ENCODE assay signal across 10 mouse cellular contexts in the genomic region with DNA sequence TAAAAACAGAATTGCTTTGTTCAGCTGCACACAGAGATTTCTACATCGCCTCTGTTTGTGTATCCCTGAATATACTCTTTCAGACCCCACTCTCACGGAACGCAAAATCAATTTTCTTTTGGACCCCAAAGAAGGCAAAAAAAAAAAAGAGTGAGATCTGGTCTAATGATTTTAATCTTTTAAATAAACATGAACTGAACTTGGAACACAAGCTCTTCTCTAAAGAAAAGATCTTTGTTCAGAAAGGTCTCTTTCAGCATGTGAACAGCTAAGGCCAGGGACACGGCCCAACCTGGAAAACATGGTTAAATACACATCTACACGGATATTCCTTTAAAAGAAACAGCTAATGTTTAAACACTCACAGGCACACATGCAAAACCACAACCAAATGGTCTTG. TPM values are rescaled to one million over a fixed set of nuclear protein-coding genes. Genes with fewer than 3 reads are reported as not detected.
A peak's percentile ranks its signal among the peaks of the same experiment; 100 is the strongest.
DNase-seq lines count a peak whose midpoint lies in the region; ATAC-seq and TF ChIP-seq lines count a peak whose summit lies in the region.
"Had no signal": no experiment of that assay in that cellular context is flagged by ENCODE, and none has a peak within 500 bp of the region (broad histone marks: within the 10 kb centered on the region; RNA-seq: fewer than 3 reads in every experiment).

No protein-coding gene starts in this region.

- no peak overlapping the region for H3K4me3 ChIP-seq in layer of hippocampus, adult 2 months
- no peak overlapping the region for H3K4me3 ChIP-seq in forebrain, embryonic 13.5 days
- no peak overlapping the region for H3K4me3 ChIP-seq in hindbrain, postnatal 0 days (ENCODE audit: low read length)
- H3K4me3 ChIP-seq in neural tube, embryonic 15.5 days (replicated peaks): no peak overlapping the region
- H3K4me3 ChIP-seq in liver, embryonic 12.5 days: no peak overlapping the region

- H3K27ac ChIP-seq in layer of hippocampus, adult 2 months: peak overlapping the region; percentile 59
- H3K27ac ChIP-seq in forebrain, embryonic 13.5 days: peak overlapping the region; percentile 80
- peak overlapping the region; percentile 65 for H3K27ac ChIP-seq in hindbrain, postnatal 0 days
- peak overlapping the region; percentile 81 for H3K27ac ChIP-seq in neural tube, embryonic 15.5 days (replicated peaks)
- H3K27ac ChIP-seq in liver, embryonic 12.5 days: no peak overlapping the region

- no peaks in the 10 kb centered on the region for H3K27me3 ChIP-seq in forebrain, embryonic 13.5 days
- no peaks in the 10 kb centered on the region for H3K27me3 ChIP-seq in hindbrain, postnatal 0 days (ENCODE audit: insufficient read depth, low read length)
- no peaks in the 10 kb centered on the region for H3K27me3 ChIP-seq in neural tube, embryonic 15.5 days (replicated peaks)
- H3K27me3 ChIP-seq in liver, embryonic 12.5 days (replicated peaks): no peaks in the 10 kb centered on the region

- peaks cover 19% of the 10 kb centered on the region for H3K36me3 ChIP-seq in forebrain, embryonic 13.5 days (ENCODE audit: poor library complexity, severe bottlenecking)
- H3K36me3 ChIP-seq in hindbrain, postnatal 0 days (ENCODE audit: insufficient read depth, low read length): no peaks in the 10 kb centered on the region
- H3K36me3 ChIP-seq in neural tube, embryonic 15.5 days: no peaks in the 10 kb centered on the region
- no peaks in the 10 kb centered on the region for H3K36me3 ChIP-seq in liver, embryonic 12.5 days

- WGBS in forebrain, embryonic 13.5 days: 4% methylated on average over 5 of the region's 5 CpGs
- 30% methylated on average over 5 of the region's 5 CpGs for whole genome bisulfite sequencing in hindbrain, postnatal 0 days
- WGBS in neural tube, embryonic 15.5 days: 27% methylated on average over 5 of the region's 5 CpGs
- 64% methylated on average over 5 of the region's 5 CpGs for WGBS in liver, embryonic 12.5 days (ENCODE audit: insufficient replicate concordance)

- no peak for DNase-seq in layer of hippocampus, adult 2 months (ENCODE audit: low spot score in 2 of 2)
- no peak for DNase-seq in layer of hippocampus, postnatal 36 days
- no peak for DNase-seq in hindbrain, postnatal 0 days (ENCODE audit: low spot score)
- no peak for DNase-seq in thymus, postnatal 4 days
- DNase-seq: kidney, postnatal 25 days; right cerebral cortex, postnatal 25 days; thymus, adult 2 months had no signal

- ATAC-seq in forebrain, embryonic 13.5 days: 0 out of 2 replicates have a peak, but pooled peaks have one; percentile 9
- ATAC-seq in hindbrain, postnatal 0 days: no peak
- no peak for ATAC-seq in neural tube, embryonic 15.5 days (ENCODE audit: low FRiP score)
- no peak for ATAC-seq in liver, embryonic 12.5 days

- peaks cover 66% of the 10 kb centered on the region for H3K4me1 ChIP-seq in forebrain, embryonic 13.5 days
- peaks cover 18% of the 10 kb centered on the region for H3K4me1 ChIP-seq in hindbrain, postnatal 0 days (ENCODE audit: insufficient read depth, low read length)
- peaks cover 56% of the 10 kb centered on the region for H3K4me1 ChIP-seq in neural tube, embryonic 15.5 days
- no peaks in the 10 kb centered on the region for H3K4me1 ChIP-seq in liver, embryonic 12.5 days

- no peaks in the 10 kb centered on the region; the same call in 1 of the 2 replicates for H3K9me3 ChIP-seq in forebrain, embryonic 13.5 days (replicated peaks)
- H3K9me3 ChIP-seq in hindbrain, postnatal 0 days (ENCODE audit: low read length): no peaks in the 10 kb centered on the region
- H3K9me3 ChIP-seq in neural tube, embryonic 15.5 days (replicated peaks): no peaks in the 10 kb centered on the region
- peaks cover 5% of the 10 kb centered on the region for H3K9me3 ChIP-seq in liver, embryonic 12.5 days (replicated peaks)

- peak overlapping the region; percentile 40; the same call in 1 of the 2 replicates for H3K9ac ChIP-seq in forebrain, embryonic 13.5 days
- 0 out of 2 replicates have a peak overlapping the region, but pooled peaks have one; percentile 21 for H3K9ac ChIP-seq in hindbrain, postnatal 0 days (replicated peaks; ENCODE audit: low read length)
- H3K9ac ChIP-seq in neural tube, embryonic 15.5 days (replicated peaks): no peak overlapping the region
- H3K9ac ChIP-seq in liver, embryonic 12.5 days: no peak overlapping the region

- no peak for TF ChIP-seq CTCF in layer of hippocampus, adult 2 months (conservative IDR thresholded peaks at IDR 0.05)
- TF ChIP-seq CTCF in hindbrain, postnatal 0 days (IDR thresholded peaks at IDR 0.05; ENCODE audit: low read depth): no peak

- peak overlapping the region; percentile 32 for H3K4me2 ChIP-seq in forebrain, embryonic 13.5 days
- no peak overlapping the region for H3K4me2 ChIP-seq in hindbrain, postnatal 0 days (ENCODE audit: low read depth, low read length)
- H3K4me2 ChIP-seq in neural tube, embryonic 15.5 days: peak overlapping the region; percentile 2; the same call in 1 of the 2 replicates
- no peak overlapping the region for H3K4me2 ChIP-seq in liver, embryonic 12.5 days

RNA-seq across cellular contexts. Expression of a gene that starts 46.6 kb away (rescaled TPM):
- total RNA-seq in layer of hippocampus, adult 2 months (2021): 10 to 100 TPM; 12.3 to 14.0 TPM
- 10 to 100 TPM; 11.3 to 12.2 TPM for total RNA-seq in layer of hippocampus, postnatal 36 days (2021)
- 25.8 and 27.6 TPM in 2 replicates for polyA plus RNA-seq in forebrain, embryonic 13.5 days (2015; fragmentation: Nextera tagmentation; extraction: Ambion mirVana)
- total RNA-seq in hindbrain, postnatal 0 days (2014; rRNA removed): 31.4 and 33.1 TPM in 2 replicates
- polyA plus RNA-seq in hindbrain, postnatal 0 days (2015; fragmentation: Nextera tagmentation; extraction: Ambion mirVana): 21.2 and 22.2 TPM in 2 replicates
- 16.3 and 23.4 TPM in 2 replicates for polyA plus RNA-seq in neural tube, embryonic 15.5 days (2015; fragmentation: Nextera tagmentation; extraction: Ambion mirVana)
- 0.54 and 0.76 TPM in 2 replicates for polyA plus RNA-seq in liver, embryonic 12.5 days (2016; fragmentation: Nextera tagmentation; extraction: Ambion mirVana)

Comparison
In these comparisons a context has a peak if more than half of its experiments do, and no peak if none do; other contexts are left out.
1. H3K4me2 ChIP-seq: peak in forebrain, embryonic 13.5 days (single experiment) and neural tube, embryonic 15.5 days (single experiment); none in hindbrain, postnatal 0 days (single experiment) and liver, embryonic 12.5 days (single experiment).
2. H3K9ac ChIP-seq: peak in forebrain, embryonic 13.5 days (single experiment) and hindbrain, postnatal 0 days (single experiment); none in neural tube, embryonic 15.5 days (single experiment) and liver, embryonic 12.5 days (single experiment).